Mouse (Mus musculus): ENCODE results near the gene Ccdc155.

DNA sequence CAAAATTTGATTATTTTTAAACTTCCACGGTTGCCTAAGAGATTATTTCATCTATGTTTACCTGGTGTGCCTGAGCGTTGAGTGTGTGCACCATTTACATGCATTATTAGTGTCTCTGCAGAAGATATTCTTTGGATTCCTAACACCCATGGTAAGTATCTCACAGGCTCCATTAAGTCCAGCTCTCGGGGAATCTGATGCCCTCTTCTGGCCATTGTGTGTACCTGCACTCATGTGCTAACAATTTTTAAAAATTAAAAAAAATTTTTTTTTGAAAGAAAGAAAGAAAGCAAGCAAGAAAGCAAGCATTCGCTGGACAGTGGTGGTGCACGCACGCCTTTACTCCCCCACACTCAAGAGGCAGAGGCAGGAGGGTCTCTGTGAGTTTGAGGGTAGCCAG, 3.6 kb upstream of the Ccdc155 start:
- no peak for TF ChIP-seq CTCF (IDR thresholded peaks at IDR 0.05; ENCODE audit: low read depth, low read length)
- no peak for TF ChIP-seq GATA1 (IDR thresholded peaks at IDR 0.05; ENCODE audit: borderline replicate concordance, low read length)
- TF ChIP-seq TAL1 (conservative IDR thresholded peaks at IDR 0.05; ENCODE audit: low read depth, low read length), result no peak
- TF ChIP-seq POLR2AphosphoS5 (IDR thresholded peaks at IDR 0.05; ENCODE audit: insufficient replicate concordance, low read depth, low read length), result no peak
